Mouse (Mus musculus): ENCODE data around the gene Nck2.

- TF ChIP-seq CTCF (IDR thresholded peaks at IDR 0.05; ENCODE audit: insufficient read depth, low read length): no peak
- no peak for TF ChIP-seq POLR2A (IDR thresholded peaks at IDR 0.05; ENCODE audit: borderline replicate concordance, extremely low read depth, low read depth, low read length)
These were observed 63.4 kb downstream of the Nck2 start for GRCm38 (mm10) chr1:43507809-43508208.

All from lung, adult 2 months (tissue).